Mouse (Mus musculus): ENCODE measurements at regions not wholly inside any gene's neighbourhood (a gene's known extent, or its start where the extent isn't known, plus 50 kb on each side); places are given as distances from the start of the nearest gene placed in this dataset.

- no peak for DNase-seq (ENCODE audit: low read depth)
Measured at GRCm38 (mm10) chr13:82849037-82849436, 654.8 kb upstream of the Mef2c start.

DNA sequence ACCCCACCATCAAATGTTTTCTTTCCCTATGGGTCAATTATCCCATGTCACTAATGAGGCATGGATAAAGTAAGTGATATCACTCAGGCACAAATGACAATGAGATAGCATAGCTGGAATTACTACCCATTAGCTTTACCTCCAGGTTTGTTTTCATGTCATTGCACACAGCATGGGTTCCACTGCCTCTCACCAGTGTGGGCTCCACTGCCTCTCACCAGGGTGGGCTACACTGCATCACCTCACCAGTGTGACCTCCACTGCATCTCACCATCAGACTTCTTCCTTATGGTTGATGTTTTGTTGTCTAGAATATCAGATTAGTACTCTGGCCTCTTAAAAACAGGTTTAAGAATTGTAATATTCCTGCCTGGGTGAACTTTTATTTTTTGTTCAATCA is 634.0 kb upstream of the Mef2c start:
- no peak for DNase-seq (ENCODE audit: low read depth)

GRCm38 (mm10) chr13:82874091-82874490 is 629.7 kb upstream of the Mef2c start:
- no peak for DNase-seq (ENCODE audit: low read depth)

GRCm38 (mm10) chr13:82883368-82883767 is 620.5 kb upstream of the Mef2c start:
- DNase-seq (ENCODE audit: low read depth) = no peak

DNA sequence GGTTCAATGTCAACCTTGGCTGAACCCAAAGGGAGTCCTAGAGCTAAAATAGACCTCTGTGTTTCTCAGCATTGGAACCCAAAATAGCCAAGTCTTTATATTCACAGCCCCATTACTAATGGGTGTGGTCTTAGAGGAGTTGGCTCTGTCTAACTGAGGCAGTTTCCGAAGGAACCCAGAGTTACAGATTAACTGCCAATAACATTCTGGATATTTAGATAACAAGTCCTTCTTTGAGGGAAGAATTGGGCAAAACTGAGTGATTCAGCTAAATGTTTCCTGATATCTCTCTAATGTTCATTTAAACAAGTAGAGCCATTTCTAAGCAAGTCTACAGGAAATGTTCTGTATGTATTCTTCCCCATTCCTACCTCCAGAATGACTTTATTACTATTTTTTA is 615.1 kb upstream of the Mef2c start:
- DNase-seq (ENCODE audit: low read depth) = peak; percentile 4

DNA sequence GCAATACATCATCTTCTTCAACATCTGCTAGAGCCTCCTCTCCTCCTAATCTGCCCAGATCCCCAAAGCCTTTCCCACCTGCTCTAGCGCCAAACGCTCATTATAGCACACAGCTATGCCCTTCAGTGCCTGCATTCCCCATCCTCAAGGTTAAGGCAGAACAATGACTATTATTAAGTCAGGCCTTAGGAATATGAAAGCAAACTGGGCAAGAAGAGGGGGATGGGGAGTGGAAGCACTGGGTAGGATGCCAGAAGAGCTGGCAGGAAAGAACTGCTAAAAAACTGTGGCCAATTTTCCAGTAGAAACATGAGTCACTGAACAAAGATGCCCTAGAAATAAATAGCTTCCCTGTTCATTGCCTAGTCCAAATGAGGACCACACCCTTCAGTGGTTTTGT is 611.1 kb upstream of the Mef2c start:
- DNase-seq (ENCODE audit: low read depth) = no peak

- no peak for DNase-seq (ENCODE audit: low read depth)
Measured at GRCm38 (mm10) chr13:82899686-82900085, 604.1 kb upstream of the Mef2c start.

DNA sequence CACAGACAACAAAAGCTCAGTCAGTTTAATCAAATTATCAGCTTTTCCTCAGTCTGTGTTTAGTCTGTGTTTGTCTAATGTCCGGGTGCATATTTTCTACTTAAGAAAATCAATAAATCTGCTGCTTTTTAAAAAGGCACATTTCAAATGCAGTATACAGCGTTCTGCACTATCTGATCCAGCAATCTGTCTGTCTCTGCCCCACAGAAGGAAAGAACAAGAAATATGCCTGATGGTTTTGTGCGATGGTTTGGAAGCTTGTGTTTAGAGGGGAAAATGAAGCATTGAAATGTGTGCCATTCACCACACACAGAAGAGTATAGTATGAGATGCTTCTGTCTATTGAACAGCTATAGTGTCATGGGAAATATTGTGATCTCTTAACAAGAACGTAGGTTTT is 601.7 kb upstream of the Mef2c start:
- no peak for DNase-seq (ENCODE audit: low read depth)

GRCm38 (mm10) chr13:82903637-82904036 is 600.2 kb upstream of the Mef2c start:
- no peak for DNase-seq (ENCODE audit: low read depth)

- no peak for DNase-seq (ENCODE audit: low read depth)
Measured at GRCm38 (mm10) chr13:82907689-82908088, 596.1 kb upstream of the Mef2c start.

- DNase-seq (ENCODE audit: low read depth) = no peak
Measured at GRCm38 (mm10) chr13:82909151-82909550, 594.7 kb upstream of the Mef2c start.

DNA sequence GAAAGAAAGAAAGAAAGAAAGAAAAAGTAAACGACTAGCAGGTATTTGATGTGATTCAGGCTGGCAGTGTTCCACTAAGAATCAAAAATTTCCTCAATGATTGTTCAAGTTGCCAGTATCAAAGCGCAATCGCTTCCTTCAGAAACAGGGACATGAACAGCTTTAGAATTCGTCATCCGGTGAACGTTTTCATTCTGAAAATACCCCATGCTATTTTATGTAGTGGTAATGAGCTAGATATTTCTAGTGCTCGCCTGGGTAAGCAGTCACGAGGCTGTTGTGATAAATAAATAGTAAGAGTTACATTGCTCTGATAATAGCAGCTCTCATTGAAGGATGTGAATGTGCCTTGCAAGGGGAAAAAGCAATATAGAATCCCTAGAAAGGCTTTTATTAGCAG is 591.0 kb upstream of the Mef2c start:
- DNase-seq (ENCODE audit: low read depth) = no peak

- DNase-seq (ENCODE audit: low read depth) = no peak
Measured at GRCm38 (mm10) chr13:82915194-82915593, 588.6 kb upstream of the Mef2c start.

GRCm38 (mm10) chr13:82930010-82930409 is 573.8 kb upstream of the Mef2c start:
- no peak for DNase-seq (ENCODE audit: low read depth)

DNA sequence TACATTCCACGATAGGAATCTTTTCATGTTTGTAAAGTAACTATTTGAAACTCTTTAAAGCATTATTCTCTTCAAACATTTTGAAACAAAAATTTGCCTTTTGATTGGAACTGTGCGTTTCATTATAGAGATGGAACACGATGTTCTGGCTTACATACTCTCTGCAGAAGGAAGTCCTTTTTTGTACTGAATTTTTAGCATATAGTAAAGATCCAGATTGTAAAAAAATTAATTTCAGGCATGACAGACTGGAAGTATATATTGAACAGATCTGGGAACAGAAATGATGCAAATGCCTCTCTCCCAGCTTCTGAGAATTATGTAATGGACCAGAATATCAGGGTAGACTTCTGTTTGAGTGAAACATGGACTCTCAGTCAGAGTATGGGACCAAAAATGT is 566.0 kb upstream of the Mef2c start:
- DNase-seq (ENCODE audit: low read depth) = no peak

GRCm38 (mm10) chr13:82942691-82943341 is 561.0 kb upstream of the Mef2c start:
- no peak for DNase-seq (ENCODE audit: low read depth)

DNA sequence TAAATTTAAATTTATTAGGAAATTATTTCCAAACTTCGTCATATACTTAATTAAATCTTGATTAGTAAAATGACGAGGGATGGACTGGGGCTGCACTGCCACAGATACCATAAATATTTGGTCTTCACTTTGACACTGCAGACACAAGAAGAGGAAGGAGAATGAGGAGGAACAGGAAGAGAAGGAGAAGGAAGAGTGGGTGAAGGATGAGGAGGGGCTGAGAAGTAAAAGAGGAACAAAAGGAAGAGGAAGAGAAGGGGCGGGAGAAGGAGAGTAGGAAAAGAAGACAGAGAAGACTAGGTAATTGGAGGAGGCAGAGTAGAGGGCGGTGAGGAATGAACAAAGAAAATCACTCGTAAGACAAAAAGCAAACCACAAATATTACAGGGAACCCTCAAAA is 556.9 kb upstream of the Mef2c start:
- DNase-seq (ENCODE audit: low read depth) = no peak

- DNase-seq (ENCODE audit: low read depth) = no peak
Measured at GRCm38 (mm10) chr13:82949541-82949940, 554.3 kb upstream of the Mef2c start.

- no peak for DNase-seq (ENCODE audit: low read depth)
Measured at GRCm38 (mm10) chr13:82962333-82962732, 541.5 kb upstream of the Mef2c start.

DNA sequence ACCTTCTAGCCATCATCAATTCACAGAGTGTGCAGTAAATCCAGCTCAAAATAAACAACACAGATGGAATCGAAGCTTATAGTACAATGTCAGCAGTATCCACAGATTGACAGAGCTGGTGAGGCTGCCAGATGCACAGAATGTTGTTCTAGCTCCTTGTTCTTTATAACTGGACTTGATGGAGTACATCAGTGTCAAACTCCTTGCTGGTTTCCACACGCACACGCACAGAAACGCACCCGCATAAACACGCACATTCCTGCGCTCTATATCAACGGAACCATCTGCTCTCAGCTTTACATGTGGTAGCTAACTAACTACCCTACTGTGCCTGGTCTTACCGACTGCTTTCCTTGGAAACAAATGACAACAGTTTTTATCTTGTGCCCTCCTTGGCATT is 532.1 kb upstream of the Mef2c start:
- DNase-seq (ENCODE audit: low read depth) = no peak

DNA sequence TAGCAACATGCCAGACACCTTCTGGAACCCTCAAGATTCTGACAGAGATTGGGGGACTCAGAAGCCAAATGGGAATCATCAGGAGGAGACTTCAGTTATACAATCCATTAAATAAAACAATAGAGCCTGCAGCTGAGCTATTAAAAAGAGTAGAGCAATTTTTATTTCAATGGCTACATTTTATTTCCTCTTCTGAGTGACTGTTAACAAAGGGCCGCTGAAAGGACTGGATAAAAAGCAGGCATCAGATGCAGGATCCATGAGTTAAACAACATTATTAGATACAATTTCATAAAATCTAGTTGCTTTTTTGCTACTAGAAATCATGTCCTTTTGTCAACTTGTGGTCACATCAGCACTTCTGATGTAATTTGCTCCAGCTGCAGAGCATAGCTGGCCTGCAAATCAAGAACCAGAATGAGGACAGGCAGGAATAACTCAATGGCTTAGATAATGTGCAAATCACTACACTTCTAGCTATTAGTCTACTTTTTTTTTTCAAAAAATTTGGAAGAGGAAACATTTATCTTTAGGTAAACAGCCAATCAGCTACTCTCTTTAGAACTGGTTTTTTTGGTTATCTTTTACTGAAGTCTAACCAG is 529.5 kb upstream of the Mef2c start:
- no peak for DNase-seq (ENCODE audit: low read depth)

DNA sequence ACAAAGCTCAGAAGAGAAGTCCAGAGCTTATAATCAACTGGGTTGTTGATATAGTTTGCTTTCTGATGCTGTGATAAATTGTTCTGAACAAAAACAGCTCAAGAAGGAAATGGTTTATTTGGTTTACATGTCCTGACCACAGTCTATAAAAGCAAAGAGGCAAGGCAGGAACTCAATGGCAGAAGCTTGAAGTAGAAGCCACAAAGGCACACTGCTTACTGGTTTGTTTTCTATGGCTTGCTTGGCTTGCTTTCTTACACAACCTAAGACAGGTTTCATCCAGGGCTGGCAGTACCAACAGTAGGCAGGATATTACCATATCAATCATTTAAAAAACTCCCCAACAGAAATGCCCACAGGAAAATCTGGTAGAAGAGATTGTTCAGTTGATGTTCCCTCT is 502.7 kb upstream of the Mef2c start:
- DNase-seq (ENCODE audit: low read depth) = no peak

- DNase-seq (ENCODE audit: low read depth) = no peak
Measured at GRCm38 (mm10) chr13:83016686-83017085, 487.1 kb upstream of the Mef2c start.

DNA sequence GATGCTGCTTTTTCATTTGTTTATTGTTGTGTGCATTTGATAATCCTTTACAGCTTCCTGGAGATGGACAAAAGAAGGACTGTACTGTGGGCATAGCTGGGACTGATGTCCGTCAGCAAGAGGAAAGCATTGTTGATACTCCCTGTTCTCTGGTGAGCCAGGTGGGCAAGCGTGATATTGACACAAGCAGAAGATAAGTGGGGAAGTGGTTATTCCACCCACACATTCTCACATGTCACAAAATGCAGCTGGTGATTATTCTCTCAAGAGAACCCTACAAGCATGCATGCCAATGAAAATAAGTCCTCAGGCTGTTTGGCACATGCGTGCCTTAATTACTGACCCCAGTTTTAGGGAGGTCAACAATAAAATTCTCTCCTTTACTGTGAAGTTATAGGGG is 483.0 kb upstream of the Mef2c start:
- DNase-seq (ENCODE audit: low read depth) = peak; percentile 3

All from c-Kit-positive CD71-positive TER-119-negative erythroid progenitor cells, embryonic 14.5 days (primary cell).